Mouse (Mus musculus) intestine, embryonic 16.5 days (tissue): ENCODE results near the gene Ebf3. TPM values are rescaled to one million over a fixed set of nuclear protein-coding genes. Genes with fewer than 3 reads are reported as not detected.

Source experiments
- ATAC-seq: fragments of 200-750 bp; cut with Nextera tagmentation; 2 replicates; pipeline ENCODE4 v1.8.0; 2017; ENCODE audit warnings: moderate TSS enrichment, moderate library complexity
- H3K27ac ChIP-seq: fragments of 300-500 bp; sonication (generic); 2 replicates; pipeline ENCODE4 v1.5.1; 2014; ENCODE audit warnings: mild to moderate bottlenecking, low read length
- H3K27me3 ChIP-seq: fragments of 300-500 bp; sonication (generic); replicated peaks from 2 replicates; pipeline ENCODE4 v1.6.1; 2014; ENCODE audit warnings: low read length, control low read depth, mixed read lengths; ENCODE audit not compliant: control insufficient read depth, insufficient read depth
- H3K36me3 ChIP-seq: fragments of 300-500 bp; sonication (generic); 2 replicates; pipeline ENCODE4 v1.6.1; 2014; ENCODE audit warnings: low read length, control low read depth; ENCODE audit not compliant: control insufficient read depth, insufficient read depth
- H3K4me1 ChIP-seq: fragments of 300-500 bp; sonication (generic); 2 replicates; pipeline ENCODE4 v1.6.1; 2014; ENCODE audit warnings: low read length, control low read depth, mixed read lengths; ENCODE audit not compliant: control insufficient read depth, insufficient read depth
- H3K4me2 ChIP-seq: fragments of 300-500 bp; sonication (generic); 2 replicates; pipeline ENCODE4 v1.6.1; 2014; ENCODE audit warnings: low read depth, low read length, control low read depth
- H3K4me3 ChIP-seq: fragments of 300-500 bp; sonication (generic); 2 replicates; pipeline ENCODE4 v1.5.1; 2014; ENCODE audit warnings: mild to moderate bottlenecking, low read length
- H3K9ac ChIP-seq: fragments of 300-500 bp; sonication (generic); 2 replicates; pipeline ENCODE4 v1.6.1; 2014; ENCODE audit warnings: low read depth, low read length
- H3K9me3 ChIP-seq: fragments of 300-500 bp; sonication (generic); 2 replicates; pipeline ENCODE4 v1.6.1; 2016; ENCODE audit warnings: low read length, control low read depth; ENCODE audit not compliant: control insufficient read depth
- WGBS: fragments of 180-500 bp; shearing (Covaris S2); extraction: QIAGEN DNeasy Blood & Tissue Kit; methylation state at CpG from one replicate; pipeline ENCODE4 v1.1.7; 2014; 5-methylcytosine and 5-hydroxymethylcytosine counted together
- polyA plus RNA-seq: library from polyadenylated mRNA; unstranded; fragments of >200 nt; fragmentation: Nextera tagmentation; extraction: Ambion mirVana; gene quantifications from 2 replicates; pipeline ENCODE4 v1.2.1, GENCODE M21; 2015

Ebf3 gene
- polyA plus RNA-seq, 1 experiment from 2014 or later, result 0.43 TPM

GRCm38 (mm10) chr7:137267441-137267840 is 46.8 kb downstream of the Ebf3 start:
- WGBS, result 70% methylated on average over 9 of the region's 9 CpGs

GRCm38 (mm10) chr7:137266575-137266974 is 47.7 kb downstream of the Ebf3 start:
- WGBS, result 23% methylated on average over 17 of the region's 17 CpGs
- H3K4me3 ChIP-seq, result no peak overlapping the region
- no peaks in the 10 kb centered on the region for H3K4me1 ChIP-seq
- no peak for ATAC-seq
- H3K27me3 ChIP-seq, result no peaks in the 10 kb centered on the region
- H3K4me2 ChIP-seq, result no peak overlapping the region
- no peak overlapping the region for H3K27ac ChIP-seq
- no peaks in the 10 kb centered on the region for H3K9me3 ChIP-seq
- H3K36me3 ChIP-seq, result no peaks in the 10 kb centered on the region
- no peak overlapping the region for H3K9ac ChIP-seq

More at GRCm38 (mm10) chr7:137267441-137267840, 46.8 kb downstream of the Ebf3 start:
- Histone ChIP-seq H3K9ac (no peak overlapping the region), H3K4me3 (no peak overlapping the region), H3K27me3 (no peaks in the 10 kb centered on the region), H3K4me1 (no peaks in the 10 kb centered on the region), H3K36me3 (no peaks in the 10 kb centered on the region), H3K9me3 (no peaks in the 10 kb centered on the region), H3K4me2 (no peak overlapping the region), H3K27ac (no peak overlapping the region)
- no peak for ATAC-seq

- Histone ChIP-seq H3K27ac (no peak overlapping the region), H3K4me1 (no peaks in the 10 kb centered on the region), H3K27me3 (no peaks in the 10 kb centered on the region), H3K9me3 (no peaks in the 10 kb centered on the region), H3K9ac (no peak overlapping the region), H3K4me3 (no peak overlapping the region), H3K36me3 (no peaks in the 10 kb centered on the region), H3K4me2 (no peak overlapping the region)
- WGBS, result 84% methylated on average over 8 of the region's 8 CpGs
- no peak for ATAC-seq
These were observed 51.9 kb downstream of the Ebf3 start for GRCm38 (mm10) chr7:137262330-137262729.

GRCm38 (mm10) chr7:137246213-137246872 is 67.9 kb downstream of the Ebf3 start:
- Histone ChIP-seq H3K4me1 (no peaks in the 10 kb centered on the region), H3K9ac (no peak overlapping the region), H3K4me3 (no peak overlapping the region), H3K27me3 (no peaks in the 10 kb centered on the region), H3K4me2 (no peak overlapping the region), H3K36me3 (no peaks in the 10 kb centered on the region), H3K27ac (no peak overlapping the region), H3K9me3 (no peaks in the 10 kb centered on the region)
- 40% methylated on average over 11 of the region's 11 CpGs for whole genome bisulfite sequencing
- ATAC-seq, result peak; percentile 18; the same call in 1 of the 2 replicates

GRCm38 (mm10) chr7:137244839-137245238 is 69.4 kb downstream of the Ebf3 start:
- Histone ChIP-seq H3K27me3 (no peaks in the 10 kb centered on the region), H3K4me1 (no peaks in the 10 kb centered on the region), H3K9me3 (no peaks in the 10 kb centered on the region), H3K4me3 (no peak overlapping the region), H3K36me3 (no peaks in the 10 kb centered on the region), H3K9ac (no peak overlapping the region), H3K27ac (no peak overlapping the region), H3K4me2 (no peak overlapping the region)
- 79% methylated on average over 7 of the region's 7 CpGs for WGBS
- no peak for ATAC-seq

GRCm38 (mm10) chr7:137240481-137240880 is 73.8 kb downstream of the Ebf3 start:
- no peaks in the 10 kb centered on the region for H3K36me3 ChIP-seq
- H3K27ac ChIP-seq, result no peak overlapping the region
- H3K27me3 ChIP-seq, result 0 out of 2 replicates have a peak, but pooled peaks cover 3% of the 10 kb centered on the region
- 86% methylated on average over 8 of the region's 8 CpGs for WGBS
- no peak overlapping the region for H3K4me2 ChIP-seq
- H3K4me1 ChIP-seq, result no peaks in the 10 kb centered on the region
- no peak for ATAC-seq
- no peak overlapping the region for H3K9ac ChIP-seq
- H3K9me3 ChIP-seq, result no peaks in the 10 kb centered on the region
- no peak overlapping the region for H3K4me3 ChIP-seq

- Histone ChIP-seq H3K4me2 (no peak overlapping the region), H3K9ac (no peak overlapping the region), H3K4me3 (no peak overlapping the region), H3K4me1 (no peaks in the 10 kb centered on the region), H3K27ac (no peak overlapping the region), H3K27me3 (0 out of 2 replicates have a peak, but pooled peaks cover 3% of the 10 kb centered on the region), H3K9me3 (no peaks in the 10 kb centered on the region), H3K36me3 (no peaks in the 10 kb centered on the region)
- ATAC-seq, result no peak
- WGBS, result 69% methylated on average over 5 of the region's 5 CpGs
These were observed 74.6 kb downstream of the Ebf3 start for GRCm38 (mm10) chr7:137239542-137240133.

- no peaks in the 10 kb centered on the region for H3K36me3 ChIP-seq
- H3K4me3 ChIP-seq, result no peak overlapping the region
- no peak overlapping the region for H3K27ac ChIP-seq
- 0 out of 2 replicates have a peak, but pooled peaks cover 3% of the 10 kb centered on the region for H3K27me3 ChIP-seq
- no peak overlapping the region for H3K9ac ChIP-seq
- no peaks in the 10 kb centered on the region for H3K4me1 ChIP-seq
- H3K9me3 ChIP-seq, result no peaks in the 10 kb centered on the region
- WGBS, result 69% methylated on average over 12 of the region's 12 CpGs
- no peak for ATAC-seq
- H3K4me2 ChIP-seq, result no peak overlapping the region
These were observed 76.8 kb downstream of the Ebf3 start for GRCm38 (mm10) chr7:137237419-137237818.

- Histone ChIP-seq H3K27me3 (peaks cover 3% of the 10 kb centered on the region), H3K36me3 (no peaks in the 10 kb centered on the region)
- WGBS, result 81% methylated on average over 3 of the region's 3 CpGs
These were observed 90.4 kb downstream of the Ebf3 start for GRCm38 (mm10) chr7:137223823-137224222.

More at GRCm38 (mm10) chr7:137223823-137224222, 90.4 kb downstream of the Ebf3 start:
- Histone ChIP-seq H3K4me1 (no peaks in the 10 kb centered on the region; the same call in 1 of the 2 replicates), H3K4me3 (no peak overlapping the region), H3K4me2 (no peak overlapping the region), H3K9ac (no peak overlapping the region), H3K27ac (no peak overlapping the region), H3K9me3 (no peaks in the 10 kb centered on the region)
- ATAC-seq, result no peak
